8 mouse cellular contexts compared by ENCODE assay signal in genomic region chr7:46710390-46710844, GRCm38 (mm10). TPM values are rescaled to one million over a fixed set of nuclear protein-coding genes. Genes with fewer than 3 reads are reported as not detected.
DNase-seq lines count a peak whose midpoint lies in the region; ATAC-seq lines count a peak whose summit lies in the region.

Saal1 (minus strand) TSS chr7:46710680.

- DNase-seq in c-Kit-negative CD71-positive TER-119-positive erythroid progenitor cells, embryonic 14.5 days (ENCODE audit: low read depth, low spot score): peak; percentile 78
- DNase-seq in forebrain, embryonic 10.5 days (ENCODE audit: extremely low spot score, low spot score): peak; percentile 95
- DNase-seq in kidney, postnatal 25 days: peak; percentile 90 to 91
- DNase-seq in telencephalon, adult 2 months (ENCODE audit: low read depth, low spot score): peak; percentile 73

- peaks cover 34% of the 10 kb centered on the region for H3K36me3 ChIP-seq in forebrain, embryonic 10.5 days (replicated peaks)
- H3K36me3 ChIP-seq in heart, embryonic 15.5 days: peaks cover 17% of the 10 kb centered on the region; the same call in 1 of the 2 replicates
- H3K36me3 ChIP-seq in liver, embryonic 15.5 days (replicated peaks): peaks cover 31% of the 10 kb centered on the region
- peaks cover 26% of the 10 kb centered on the region for H3K36me3 ChIP-seq in neural tube, embryonic 12.5 days

- H3K27ac ChIP-seq in forebrain, embryonic 10.5 days: peak within 1 kb of the TSS; percentile 98
- H3K27ac ChIP-seq in heart, embryonic 15.5 days: peak within 1 kb of the TSS; percentile 50; the same call in 1 of the 2 replicates
- peak within 1 kb of the TSS; percentile 69 for H3K27ac ChIP-seq in liver, embryonic 15.5 days (replicated peaks)
- peak within 1 kb of the TSS; percentile 43; the same call in 1 of the 2 replicates for H3K27ac ChIP-seq in neural tube, embryonic 12.5 days

- peak; percentile 97 for ATAC-seq in CD4-positive, CD25-positive, alpha-beta regulatory T cell, adult 4 months
- ATAC-seq in heart, embryonic 15.5 days (replicated peaks; ENCODE audit: insufficient number of reproducible peaks, insufficient read depth, low FRiP score, low read depth): peak; percentile 84
- peak; percentile 86 for ATAC-seq in liver, embryonic 15.5 days (ENCODE audit: insufficient read depth)
- peak; percentile 89 for ATAC-seq in neural tube, embryonic 12.5 days (ENCODE audit: low FRiP score, low read depth)

- peak within 1 kb of the TSS; percentile 79 for H3K9ac ChIP-seq in heart, embryonic 15.5 days
- peak within 1 kb of the TSS; percentile 82 for H3K9ac ChIP-seq in liver, embryonic 15.5 days
- peak within 1 kb of the TSS; percentile 84 for H3K9ac ChIP-seq in neural tube, embryonic 12.5 days

- under 1% methylated on average over 38 of the region's 38 CpGs for WGBS in forebrain, embryonic 10.5 days
- 0% methylated on average over 38 of the region's 38 CpGs for WGBS in heart, embryonic 15.5 days
- WGBS in liver, embryonic 15.5 days (ENCODE audit: insufficient replicate concordance): under 1% methylated on average over 38 of the region's 38 CpGs
- WGBS in neural tube, embryonic 12.5 days: under 1% methylated on average over 38 of the region's 38 CpGs

- peak within 1 kb of the TSS; percentile 92 for H3K4me3 ChIP-seq in forebrain, embryonic 10.5 days
- H3K4me3 ChIP-seq in heart, embryonic 15.5 days: peak within 1 kb of the TSS; percentile 73
- peak within 1 kb of the TSS; percentile 94 for H3K4me3 ChIP-seq in liver, embryonic 15.5 days (replicated peaks)
- H3K4me3 ChIP-seq in neural tube, embryonic 12.5 days: peak within 1 kb of the TSS; percentile 82

- H3K9me3 ChIP-seq in forebrain, embryonic 10.5 days: no peaks in the 10 kb centered on the region
- H3K9me3 ChIP-seq in heart, embryonic 15.5 days (replicated peaks): no peaks in the 10 kb centered on the region
- H3K9me3 ChIP-seq in liver, embryonic 15.5 days (replicated peaks): no peaks in the 10 kb centered on the region
- no peaks in the 10 kb centered on the region for H3K9me3 ChIP-seq in neural tube, embryonic 12.5 days

- peak within 1 kb of the TSS; percentile 64 for H3K4me2 ChIP-seq in heart, embryonic 15.5 days
- peak within 1 kb of the TSS; percentile 71 for H3K4me2 ChIP-seq in liver, embryonic 15.5 days
- H3K4me2 ChIP-seq in neural tube, embryonic 12.5 days (replicated peaks): peak within 1 kb of the TSS; percentile 55

- peaks cover 10% of the 10 kb centered on the region for H3K4me1 ChIP-seq in forebrain, embryonic 10.5 days
- H3K4me1 ChIP-seq in heart, embryonic 15.5 days (replicated peaks): peaks cover 6% of the 10 kb centered on the region; the same call in 1 of the 2 replicates
- H3K4me1 ChIP-seq in liver, embryonic 15.5 days (replicated peaks): peaks cover 15% of the 10 kb centered on the region
- peaks cover 6% of the 10 kb centered on the region; the same call in 1 of the 2 replicates for H3K4me1 ChIP-seq in neural tube, embryonic 12.5 days

- peaks cover 6% of the 10 kb centered on the region; the same call in 1 of the 2 replicates for H3K27me3 ChIP-seq in forebrain, embryonic 10.5 days (ENCODE audit: poor library complexity, severe bottlenecking)
- 0 out of 2 replicates have a peak, but pooled peaks cover 3% of the 10 kb centered on the region for H3K27me3 ChIP-seq in heart, embryonic 15.5 days
- H3K27me3 ChIP-seq in liver, embryonic 15.5 days: no peaks in the 10 kb centered on the region
- H3K27me3 ChIP-seq in neural tube, embryonic 12.5 days (replicated peaks): no peaks in the 10 kb centered on the region

RNA-seq across cellular contexts. Expression of gene Saal1, which starts in this region (rescaled TPM):
- 10 to 100 TPM; 16.0 to 20.2 TPM for polyA plus RNA-seq in CD4-positive, CD25-positive, alpha-beta regulatory T cell, adult 4 months (2017; shearing (Covaris generic))
- 45.4 and 47.6 TPM in 2 replicates for polyA plus RNA-seq in forebrain, embryonic 10.5 days (2016; fragmentation: Nextera tagmentation; extraction: Ambion mirVana)
- 12.6 and 14.3 TPM in 2 replicates for polyA plus RNA-seq in heart, embryonic 15.5 days (2015; fragmentation: Nextera tagmentation; extraction: Ambion mirVana)
- polyA plus RNA-seq in liver, embryonic 15.5 days (2015; fragmentation: Nextera tagmentation; extraction: Ambion mirVana): 11.4 and 12.3 TPM in 2 replicates
- 24.3 and 26.1 TPM in 2 replicates for polyA plus RNA-seq in neural tube, embryonic 12.5 days (2016; fragmentation: Nextera tagmentation; extraction: Ambion mirVana)

Comparison
In these comparisons a context has a peak if more than half of its experiments do, and no peak if none do; other contexts are left out.
1. Peak in every context shown above with its lines: DNase-seq, ATAC-seq, H3K4me3 ChIP-seq and H3K27ac ChIP-seq.
2. H3K27ac ChIP-seq: peak in every context shown above with its lines; median percentile 98 in forebrain, embryonic 10.5 days; 69 in liver, embryonic 15.5 days; 50 in heart, embryonic 15.5 days; 43 in neural tube, embryonic 12.5 days.